Mouse (Mus musculus): ENCODE measurements at regions not wholly inside any gene's neighbourhood (a gene's known extent, or its start where the extent isn't known, plus 50 kb on each side); places are given as distances from the start of the nearest gene placed in this dataset.

DNA sequence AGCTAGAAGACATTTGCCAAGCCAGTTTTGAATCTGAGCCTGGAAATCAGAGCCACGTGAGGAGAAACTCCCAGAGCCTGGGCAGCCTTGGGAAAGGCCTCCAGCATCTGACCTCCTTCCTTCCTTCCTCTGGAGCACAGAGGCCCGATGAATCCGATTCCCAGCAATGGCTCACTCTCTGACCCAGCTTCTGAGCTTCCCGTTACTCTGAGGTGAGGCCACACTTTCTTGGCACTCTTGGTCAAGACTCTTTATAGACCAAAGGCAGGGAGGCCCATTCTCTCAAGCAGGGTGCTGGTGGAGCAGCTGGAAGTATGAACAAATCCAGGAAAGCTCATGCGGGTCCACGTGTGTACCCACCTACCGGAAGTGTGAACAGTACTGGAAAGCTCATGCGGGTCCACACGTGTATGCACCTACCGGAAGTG is 71.6 kb upstream of the Galnt15 start:
- H3K4me3 ChIP-seq (ENCODE audit: low read depth, low read length): no peak overlapping the region
- ATAC-seq (ENCODE audit: low FRiP score) (no peak), DNase-seq (ENCODE audit: low spot score) (no peak)
- no peaks in the 10 kb centered on the region for H3K9me3 ChIP-seq (ENCODE audit: low read length)
- WGBS: 91% methylated on average over 10 of the region's 10 CpGs
- no peak overlapping the region for H3K4me2 ChIP-seq (ENCODE audit: low read depth, low read length, poor library complexity, severe bottlenecking)
- no peak overlapping the region for H3K9ac ChIP-seq (replicated peaks; ENCODE audit: low read length, poor library complexity, severe bottlenecking)
- no peaks in the 10 kb centered on the region for H3K4me1 ChIP-seq (ENCODE audit: insufficient read depth, low read length)
- no peak overlapping the region for H3K27ac ChIP-seq (ENCODE audit: low read depth, low read length)
- no peak for TF ChIP-seq CTCF (IDR thresholded peaks at IDR 0.05)
- no peaks in the 10 kb centered on the region for H3K36me3 ChIP-seq (ENCODE audit: insufficient read depth, low read length)
- H3K27me3 ChIP-seq (ENCODE audit: insufficient read depth, low read length): no peaks in the 10 kb centered on the region

GRCm38 (mm10) chr14:31960201-31960854 is 68.5 kb upstream of the Galnt15 start:
- no peak overlapping the region for H3K4me2 ChIP-seq (ENCODE audit: low read depth, low read length, poor library complexity, severe bottlenecking)
- no peak for TF ChIP-seq CTCF (IDR thresholded peaks at IDR 0.05)
- no peak for ATAC-seq (ENCODE audit: low FRiP score)
- H3K36me3 ChIP-seq (ENCODE audit: insufficient read depth, low read length): no peaks in the 10 kb centered on the region
- 89% methylated on average over 9 of the region's 9 CpGs for WGBS
- no peak overlapping the region for H3K4me3 ChIP-seq (ENCODE audit: low read depth, low read length)
- H3K4me1 ChIP-seq (ENCODE audit: insufficient read depth, low read length): no peaks in the 10 kb centered on the region
- no peak overlapping the region for H3K27ac ChIP-seq (ENCODE audit: low read depth, low read length)
- no peak overlapping the region for H3K9ac ChIP-seq (replicated peaks; ENCODE audit: low read length, poor library complexity, severe bottlenecking)
- no peaks in the 10 kb centered on the region for H3K27me3 ChIP-seq (ENCODE audit: insufficient read depth, low read length)
- DNase-seq (ENCODE audit: low spot score): no peak
- no peaks in the 10 kb centered on the region for H3K9me3 ChIP-seq (ENCODE audit: low read length)

DNA sequence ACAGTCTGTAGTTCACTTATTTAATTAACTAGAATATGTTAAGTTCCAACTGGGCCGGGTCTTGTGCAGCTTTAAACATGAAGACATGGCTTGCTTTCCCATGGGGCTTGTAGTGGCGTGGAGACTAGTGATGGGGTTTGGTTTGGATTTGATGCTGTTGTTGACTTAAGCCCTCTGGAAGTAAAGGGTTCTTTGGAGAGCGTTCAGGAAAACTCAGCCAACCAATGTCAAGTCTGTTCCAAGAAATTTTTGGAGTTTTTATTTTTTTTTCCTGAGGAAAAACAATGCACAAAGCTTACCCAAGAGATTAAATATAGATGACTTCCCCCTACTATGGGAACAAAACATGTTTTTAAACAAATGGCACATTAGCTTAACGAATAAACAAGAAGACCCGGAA is 67.3 kb upstream of the Galnt15 start:
- DNase-seq (ENCODE audit: low spot score): no peak
- TF ChIP-seq CTCF (IDR thresholded peaks at IDR 0.05): no peak
- Histone ChIP-seq H3K4me1 (ENCODE audit: insufficient read depth, low read length) (no peaks in the 10 kb centered on the region), H3K4me2 (ENCODE audit: low read depth, low read length, poor library complexity, severe bottlenecking) (no peak overlapping the region), H3K4me3 (ENCODE audit: low read depth, low read length) (no peak overlapping the region), H3K9me3 (ENCODE audit: low read length) (no peaks in the 10 kb centered on the region), H3K9ac (replicated peaks; ENCODE audit: low read length, poor library complexity, severe bottlenecking) (no peak overlapping the region), H3K36me3 (ENCODE audit: insufficient read depth, low read length) (no peaks in the 10 kb centered on the region), H3K27me3 (ENCODE audit: insufficient read depth, low read length) (no peaks in the 10 kb centered on the region), H3K27ac (ENCODE audit: low read depth, low read length) (no peak overlapping the region)
- 82% methylated on average over 5 of the region's 5 CpGs for WGBS
- no peak for ATAC-seq (ENCODE audit: low FRiP score)

- WGBS: 47% methylated on average over 12 of the region's 12 CpGs
- Histone ChIP-seq H3K4me1 (ENCODE audit: insufficient read depth, low read length) (no peaks in the 10 kb centered on the region), H3K4me2 (ENCODE audit: low read depth, low read length, poor library complexity, severe bottlenecking) (no peak overlapping the region), H3K9ac (replicated peaks; ENCODE audit: low read length, poor library complexity, severe bottlenecking) (no peak overlapping the region), H3K27ac (ENCODE audit: low read depth, low read length) (no peak overlapping the region), H3K27me3 (ENCODE audit: insufficient read depth, low read length) (no peaks in the 10 kb centered on the region), H3K4me3 (ENCODE audit: low read depth, low read length) (no peak overlapping the region), H3K9me3 (ENCODE audit: low read length) (no peaks in the 10 kb centered on the region), H3K36me3 (ENCODE audit: insufficient read depth, low read length) (no peaks in the 10 kb centered on the region)
- no peak for TF ChIP-seq CTCF (IDR thresholded peaks at IDR 0.05)
- no peak for DNase-seq (ENCODE audit: low spot score)
- no peak for ATAC-seq (ENCODE audit: low FRiP score)
Observed at GRCm38 (mm10) chr14:31963131-31963911, 65.5 kb upstream of the Galnt15 start.

DNA sequence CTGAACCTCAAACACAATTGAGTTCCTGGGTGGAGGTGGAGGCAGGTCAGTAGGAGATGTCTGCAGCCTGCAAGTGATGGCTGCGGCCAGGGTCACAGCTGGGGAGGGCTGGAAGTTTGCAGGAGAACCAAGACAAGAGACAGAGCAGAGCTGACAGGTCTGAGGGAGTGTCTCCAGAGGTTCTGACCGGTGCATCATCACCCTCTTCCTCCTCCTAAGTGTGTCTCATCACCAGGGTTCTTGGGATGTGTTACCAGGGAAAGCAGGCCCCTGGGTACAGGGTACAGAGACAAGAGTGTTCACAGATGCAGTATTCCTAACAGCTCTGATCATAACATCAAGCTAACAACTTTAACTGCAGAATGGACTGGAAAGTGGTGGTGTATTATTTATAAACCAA is 64.7 kb upstream of the Galnt15 start:
- 50% methylated on average over 2 of the region's 2 CpGs for WGBS
- H3K4me3 ChIP-seq (ENCODE audit: low read depth, low read length): no peak overlapping the region

DNA sequence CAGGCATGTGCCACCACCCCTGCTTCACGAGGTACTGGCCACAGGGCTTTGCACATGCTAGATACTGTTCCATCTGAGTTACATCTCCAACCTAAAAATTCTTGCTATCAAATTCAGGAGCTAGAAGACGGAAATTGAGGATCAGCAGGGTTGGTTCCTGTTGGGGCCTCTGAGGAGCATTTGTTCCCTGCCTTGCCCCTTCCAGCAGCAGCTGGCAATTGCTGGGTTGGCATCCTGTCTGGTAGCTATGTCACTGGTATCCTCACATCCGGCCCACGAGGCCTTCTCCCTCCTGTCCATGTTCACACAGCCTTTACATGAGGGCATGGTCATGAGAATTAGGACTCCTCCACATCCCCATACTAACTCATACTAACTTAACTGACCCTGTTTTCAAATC is 64.0 kb upstream of the Galnt15 start:
- WGBS: 85% methylated on average over 4 of the region's 4 CpGs
- no peaks in the 10 kb centered on the region for H3K9me3 ChIP-seq (ENCODE audit: low read length)
- TF ChIP-seq CTCF (IDR thresholded peaks at IDR 0.05): no peak
- DNase-seq (ENCODE audit: low spot score) (no peak), ATAC-seq (ENCODE audit: low FRiP score) (no peak)
- H3K27ac ChIP-seq (ENCODE audit: low read depth, low read length): no peak overlapping the region
- H3K27me3 ChIP-seq (ENCODE audit: insufficient read depth, low read length): no peaks in the 10 kb centered on the region
- no peak overlapping the region for H3K4me2 ChIP-seq (ENCODE audit: low read depth, low read length, poor library complexity, severe bottlenecking)
- no peaks in the 10 kb centered on the region for H3K36me3 ChIP-seq (ENCODE audit: insufficient read depth, low read length)
- H3K9ac ChIP-seq (replicated peaks; ENCODE audit: low read length, poor library complexity, severe bottlenecking): no peak overlapping the region
- no peak overlapping the region for H3K4me3 ChIP-seq (ENCODE audit: low read depth, low read length)
- no peaks in the 10 kb centered on the region for H3K4me1 ChIP-seq (ENCODE audit: insufficient read depth, low read length)

More for the DNA sequence above, 64.7 kb upstream of the Galnt15 start:
- no peaks in the 10 kb centered on the region for H3K4me1 ChIP-seq (ENCODE audit: insufficient read depth, low read length)
- H3K27me3 ChIP-seq (ENCODE audit: insufficient read depth, low read length): no peaks in the 10 kb centered on the region
- no peaks in the 10 kb centered on the region for H3K9me3 ChIP-seq (ENCODE audit: low read length)
- ATAC-seq (ENCODE audit: low FRiP score) (no peak), DNase-seq (ENCODE audit: low spot score) (no peak)
- no peaks in the 10 kb centered on the region for H3K36me3 ChIP-seq (ENCODE audit: insufficient read depth, low read length)
- H3K9ac ChIP-seq (replicated peaks; ENCODE audit: low read length, poor library complexity, severe bottlenecking): no peak overlapping the region
- H3K4me2 ChIP-seq (ENCODE audit: low read depth, low read length, poor library complexity, severe bottlenecking): no peak overlapping the region
- no peak for TF ChIP-seq CTCF (IDR thresholded peaks at IDR 0.05)
- no peak overlapping the region for H3K27ac ChIP-seq (ENCODE audit: low read depth, low read length)

All from midbrain, postnatal 0 days (tissue).